Mouse (Mus musculus) 416B (cell line): Measurements from ENCODE around the gene Kcnh1.

ENCODE experiments used
- DNase-seq: peaks from one replicate; pipeline ENCODE4 v3.0.0; 2011; ENCODE audit warnings: low read depth

Gene Kcnh1

GRCm38 (mm10) chr1:192268878-192269277 lies 78.3 kb downstream of the Kcnh1 start:
- DNase-seq, result no peak

GRCm38 (mm10) chr1:192269911-192270310 lies 79.3 kb downstream of the Kcnh1 start:
- DNase-seq, result no peak

- no peak for DNase-seq
Measured at GRCm38 (mm10) chr1:192277801-192278385, 87.3 kb downstream of the Kcnh1 start.

- no peak for DNase-seq
Measured at GRCm38 (mm10) chr1:192284340-192284739, 93.8 kb downstream of the Kcnh1 start.

GRCm38 (mm10) chr1:192284950-192285349 lies 94.4 kb downstream of the Kcnh1 start:
- no peak for DNase-seq

- no peak for DNase-seq
Measured at GRCm38 (mm10) chr1:192288456-192288855, 97.9 kb downstream of the Kcnh1 start.

- DNase-seq, result peak; percentile 5
Measured at GRCm38 (mm10) chr1:192291286-192291685, 100.7 kb downstream of the Kcnh1 start.

- no peak for DNase-seq
Measured at GRCm38 (mm10) chr1:192293391-192293790, 102.8 kb downstream of the Kcnh1 start.

GRCm38 (mm10) chr1:192293921-192294320 lies 103.3 kb downstream of the Kcnh1 start:
- no peak for DNase-seq

GRCm38 (mm10) chr1:192295243-192295860 lies 104.8 kb downstream of the Kcnh1 start:
- no peak for DNase-seq

GRCm38 (mm10) chr1:192295902-192296301 lies 105.3 kb downstream of the Kcnh1 start:
- DNase-seq, result no peak

- DNase-seq, result no peak
Measured at GRCm38 (mm10) chr1:192297481-192298128, 107.0 kb downstream of the Kcnh1 start.

- DNase-seq, result no peak
Measured at GRCm38 (mm10) chr1:192300417-192300816, 109.8 kb downstream of the Kcnh1 start.

- DNase-seq, result no peak
Measured at GRCm38 (mm10) chr1:192303615-192304014, 113.0 kb downstream of the Kcnh1 start.

GRCm38 (mm10) chr1:192305155-192305554 lies 114.6 kb downstream of the Kcnh1 start:
- DNase-seq, result no peak

- no peak for DNase-seq
Measured at GRCm38 (mm10) chr1:192307055-192307454, 116.5 kb downstream of the Kcnh1 start.

GRCm38 (mm10) chr1:192311298-192311697 lies 120.7 kb downstream of the Kcnh1 start:
- no peak for DNase-seq

- no peak for DNase-seq
Measured at GRCm38 (mm10) chr1:192311851-192312438, 121.4 kb downstream of the Kcnh1 start.

GRCm38 (mm10) chr1:192312446-192312845 lies 121.9 kb downstream of the Kcnh1 start:
- no peak for DNase-seq

GRCm38 (mm10) chr1:192312998-192313397 lies 122.4 kb downstream of the Kcnh1 start:
- DNase-seq, result no peak

GRCm38 (mm10) chr1:192313571-192313972 lies 123.0 kb downstream of the Kcnh1 start:
- DNase-seq, result no peak

GRCm38 (mm10) chr1:192314044-192314443 lies 123.5 kb downstream of the Kcnh1 start:
- no peak for DNase-seq
